Mouse (Mus musculus) hindbrain, embryonic 15.5 days (tissue): Measurements from ENCODE around the gene Hcrtr1. TPM values are rescaled to one million over a fixed set of nuclear protein-coding genes. Genes with fewer than 3 reads are reported as not detected.

Experiments
- ATAC-seq: fragments of 200-750 bp; cut with Nextera tagmentation; 2 replicates; pipeline ENCODE4 v1.8.0; 2017; ENCODE audit warnings: low read depth, moderate number of reproducible peaks, moderate TSS enrichment; ENCODE audit not compliant: low FRiP score
- H3K27ac ChIP-seq: fragments of 300-500 bp; sonication (generic); replicated peaks from 2 replicates; pipeline ENCODE4 v1.5.1; 2015; ENCODE audit warnings: mild to moderate bottlenecking, inconsistent platforms
- H3K27me3 ChIP-seq: fragments of 300-500 bp; sonication (generic); 2 replicates; pipeline ENCODE4 v1.6.1; 2015; ENCODE audit warnings: control low read depth, inconsistent platforms
- H3K36me3 ChIP-seq: fragments of 300-500 bp; sonication (generic); 2 replicates; pipeline ENCODE4 v1.6.1; 2015; ENCODE audit warnings: control low read depth, inconsistent platforms
- H3K4me1 ChIP-seq: fragments of 300-500 bp; sonication (generic); replicated peaks from 2 replicates; pipeline ENCODE4 v1.6.1; 2015; ENCODE audit warnings: control low read depth, inconsistent platforms
- H3K4me2 ChIP-seq: fragments of 300-500 bp; sonication (generic); 2 replicates; pipeline ENCODE4 v1.6.1; 2015; ENCODE audit warnings: moderate library complexity, mild to moderate bottlenecking, inconsistent platforms
- H3K4me3 ChIP-seq: fragments of 300-500 bp; sonication (generic); 2 replicates; pipeline ENCODE4 v1.5.1; 2015; ENCODE audit warnings: mild to moderate bottlenecking, inconsistent platforms
- H3K9ac ChIP-seq: fragments of 300-500 bp; sonication (generic); 2 replicates; pipeline ENCODE4 v1.6.1; 2015; ENCODE audit warnings: inconsistent platforms
- H3K9me3 ChIP-seq: fragments of 300-500 bp; sonication (generic); 2 replicates; pipeline ENCODE4 v1.6.1; 2016; ENCODE audit warnings: control low read depth, inconsistent platforms
- WGBS: fragments of 180-500 bp; shearing (Covaris S2); methylation state at CpG from one replicate; pipeline ENCODE4 v1.1.7; 2015; 5-methylcytosine and 5-hydroxymethylcytosine counted together
- polyA plus RNA-seq: library from polyadenylated mRNA; unstranded; fragments of >200 nt; fragmentation: Nextera tagmentation; extraction: Ambion mirVana; gene quantifications from 2 replicates; pipeline ENCODE4 v1.2.1, GENCODE M21; 2015

The Hcrtr1 gene
- polyA plus RNA-seq, 1 experiment from 2014 or later = 5.1 TPM

- Histone ChIP-seq H3K9ac (no peak overlapping the region), H3K4me2 (no peak overlapping the region), H3K27me3 (no peaks in the 10 kb centered on the region), H3K4me1 (peaks cover 12% of the 10 kb centered on the region), H3K4me3 (no peak overlapping the region), H3K9me3 (no peaks in the 10 kb centered on the region), H3K36me3 (no peaks in the 10 kb centered on the region), H3K27ac (no peak overlapping the region)
- 87% methylated on average over 7 of the region's 7 CpGs for WGBS
- ATAC-seq = no peak
Observed at GRCm38 (mm10) chr4:130110091-130110490, 29.1 kb downstream of the Hcrtr1 start.

- 93% methylated on average over 9 of the region's 9 CpGs for WGBS
- H3K36me3 ChIP-seq = no peaks in the 10 kb centered on the region
Observed at GRCm38 (mm10) chr4:130109666-130110065, 29.5 kb downstream of the Hcrtr1 start.

GRCm38 (mm10) chr4:130108929-130109328 is 30.2 kb downstream of the Hcrtr1 start:
- H3K9ac ChIP-seq = no peak overlapping the region
- no peak overlapping the region for H3K4me3 ChIP-seq
- peaks cover 12% of the 10 kb centered on the region for H3K4me1 ChIP-seq
- ATAC-seq = no peak
- H3K9me3 ChIP-seq = no peaks in the 10 kb centered on the region
- H3K27ac ChIP-seq = no peak overlapping the region
- 85% methylated on average over 3 of the region's 3 CpGs for WGBS
- no peaks in the 10 kb centered on the region for H3K27me3 ChIP-seq
- no peak overlapping the region for H3K4me2 ChIP-seq
- no peaks in the 10 kb centered on the region for H3K36me3 ChIP-seq

More at GRCm38 (mm10) chr4:130109666-130110065, 29.5 kb downstream of the Hcrtr1 start:
- H3K27me3 ChIP-seq = no peaks in the 10 kb centered on the region
- peaks cover 12% of the 10 kb centered on the region for H3K4me1 ChIP-seq
- H3K9me3 ChIP-seq = no peaks in the 10 kb centered on the region
- H3K9ac ChIP-seq = no peak overlapping the region
- no peak overlapping the region for H3K27ac ChIP-seq
- no peak for ATAC-seq
- no peak overlapping the region for H3K4me3 ChIP-seq
- no peak overlapping the region for H3K4me2 ChIP-seq

- Histone ChIP-seq H3K9me3 (no peaks in the 10 kb centered on the region), H3K4me2 (peak overlapping the region; percentile 79), H3K36me3 (no peaks in the 10 kb centered on the region), H3K27me3 (no peaks in the 10 kb centered on the region), H3K4me3 (peak overlapping the region; percentile 80), H3K27ac (peak overlapping the region; percentile 77), H3K9ac (peak overlapping the region; percentile 52), H3K4me1 (peaks cover 12% of the 10 kb centered on the region)
- 1% methylated on average over 39 of the region's 39 CpGs for WGBS
- ATAC-seq = peak; percentile 97
Observed at GRCm38 (mm10) chr4:130107444-130108131, 31.6 kb downstream of the Hcrtr1 start.

GRCm38 (mm10) chr4:130107065-130107443 is 32.1 kb downstream of the Hcrtr1 start:
- peaks cover 13% of the 10 kb centered on the region for H3K4me1 ChIP-seq
- H3K4me2 ChIP-seq = peak overlapping the region; percentile 79
- 0 out of 2 replicates have a peak overlapping the region, but pooled peaks have one; percentile 52 for H3K9ac ChIP-seq
- no peaks in the 10 kb centered on the region for H3K9me3 ChIP-seq
- peak; percentile 80 for ATAC-seq
- peak overlapping the region; percentile 80 for H3K4me3 ChIP-seq
- no peaks in the 10 kb centered on the region for H3K36me3 ChIP-seq
- 11% methylated on average over 14 of the region's 14 CpGs for WGBS
- 0 out of 2 replicates have a peak, but pooled peaks cover under 1% of the 10 kb centered on the region for H3K27me3 ChIP-seq
- H3K27ac ChIP-seq = peak overlapping the region; percentile 77

- 0 out of 2 replicates have a peak, but pooled peaks cover 2% of the 10 kb centered on the region for H3K27me3 ChIP-seq
- no peaks in the 10 kb centered on the region for H3K36me3 ChIP-seq
- H3K4me1 ChIP-seq = peaks cover 22% of the 10 kb centered on the region
- H3K9ac ChIP-seq = no peak overlapping the region
- no peak for ATAC-seq
- H3K27ac ChIP-seq = no peak overlapping the region
- H3K4me2 ChIP-seq = no peak overlapping the region
- H3K4me3 ChIP-seq = no peak overlapping the region
- 85% methylated on average over 4 of the region's 4 CpGs for WGBS
- H3K9me3 ChIP-seq = no peaks in the 10 kb centered on the region
Observed at GRCm38 (mm10) chr4:130104584-130104983, 34.6 kb downstream of the Hcrtr1 start.

GRCm38 (mm10) chr4:130103632-130104031 is 35.5 kb downstream of the Hcrtr1 start:
- no peaks in the 10 kb centered on the region for H3K36me3 ChIP-seq
- no peak overlapping the region for H3K4me3 ChIP-seq
- 84% methylated on average over 12 of the region's 12 CpGs for WGBS
- H3K27ac ChIP-seq = no peak overlapping the region
- no peak overlapping the region for H3K4me2 ChIP-seq
- H3K27me3 ChIP-seq = 0 out of 2 replicates have a peak, but pooled peaks cover 2% of the 10 kb centered on the region
- H3K4me1 ChIP-seq = peaks cover 18% of the 10 kb centered on the region
- ATAC-seq = no peak
- no peaks in the 10 kb centered on the region for H3K9me3 ChIP-seq
- no peak overlapping the region for H3K9ac ChIP-seq

GRCm38 (mm10) chr4:130102111-130102651 is 37.0 kb downstream of the Hcrtr1 start, which contains the start of gene Pef1:
Gene Pef1, plus strand, starts transcription at chr4:130102558.
- Histone ChIP-seq H3K36me3 (no peaks in the 10 kb centered on the region), H3K27ac (peak within 1 kb of the TSS; percentile 28; the same call in 1 of the 2 replicates), H3K4me1 (peaks cover 9% of the 10 kb centered on the region), H3K9me3 (no peaks in the 10 kb centered on the region), H3K9ac (no peak within 1 kb of the TSS), H3K4me3 (no peak within 1 kb of the TSS), H3K27me3 (0 out of 2 replicates have a peak, but pooled peaks cover 2% of the 10 kb centered on the region), H3K4me2 (no peak within 1 kb of the TSS)
- WGBS = 7% methylated on average over 6 of the region's 6 CpGs
- no peak for ATAC-seq

GRCm38 (mm10) chr4:130101183-130101582 is 38.0 kb downstream of the Hcrtr1 start:
- Histone ChIP-seq H3K27ac (no peak overlapping the region), H3K4me2 (no peak overlapping the region), H3K27me3 (0 out of 2 replicates have a peak, but pooled peaks cover 2% of the 10 kb centered on the region), H3K9me3 (no peaks in the 10 kb centered on the region), H3K4me1 (peaks cover 9% of the 10 kb centered on the region), H3K36me3 (no peaks in the 10 kb centered on the region), H3K4me3 (no peak overlapping the region), H3K9ac (no peak overlapping the region)
- ATAC-seq = 0 out of 2 replicates have a peak, but pooled peaks have one; percentile 55
- 16% methylated on average over 8 of the region's 8 CpGs for WGBS

GRCm38 (mm10) chr4:130095137-130095536 is 44.0 kb downstream of the Hcrtr1 start:
- Histone ChIP-seq H3K4me3 (no peak overlapping the region), H3K4me1 (no peaks in the 10 kb centered on the region), H3K36me3 (no peaks in the 10 kb centered on the region), H3K27me3 (0 out of 2 replicates have a peak, but pooled peaks cover 3% of the 10 kb centered on the region), H3K9me3 (no peaks in the 10 kb centered on the region), H3K27ac (no peak overlapping the region), H3K9ac (no peak overlapping the region), H3K4me2 (no peak overlapping the region)
- no peak for ATAC-seq
- 41% methylated on average over 3 of the region's 3 CpGs for WGBS

GRCm38 (mm10) chr4:130087293-130087692 is 51.9 kb downstream of the Hcrtr1 start:
- Histone ChIP-seq H3K4me3 (no peak overlapping the region), H3K36me3 (no peaks in the 10 kb centered on the region), H3K9ac (no peak overlapping the region), H3K4me1 (peaks cover 16% of the 10 kb centered on the region), H3K9me3 (no peaks in the 10 kb centered on the region), H3K4me2 (no peak overlapping the region), H3K27me3 (peaks cover 10% of the 10 kb centered on the region; the same call in 1 of the 2 replicates), H3K27ac (no peak overlapping the region)
- ATAC-seq = peak; percentile 49
- 10% methylated on average over 7 of the region's 7 CpGs for WGBS

- 67% methylated on average over 12 of the region's 12 CpGs for WGBS
- ATAC-seq = no peak
- Histone ChIP-seq H3K27me3 (peaks cover 10% of the 10 kb centered on the region; the same call in 1 of the 2 replicates), H3K36me3 (no peaks in the 10 kb centered on the region), H3K4me3 (no peak overlapping the region), H3K27ac (no peak overlapping the region), H3K4me2 (no peak overlapping the region), H3K9ac (no peak overlapping the region), H3K9me3 (no peaks in the 10 kb centered on the region), H3K4me1 (peaks cover 30% of the 10 kb centered on the region)
Observed at GRCm38 (mm10) chr4:130085246-130085820, 53.8 kb downstream of the Hcrtr1 start.
